Mouse (Mus musculus) right cerebral cortex, postnatal 25 days (tissue): ENCODE data around the gene Ankrd9.

Source experiments
- DNase-seq: peaks from one replicate; pipeline ENCODE4 v3.0.0; 2022

The Ankrd9 gene

DNA sequence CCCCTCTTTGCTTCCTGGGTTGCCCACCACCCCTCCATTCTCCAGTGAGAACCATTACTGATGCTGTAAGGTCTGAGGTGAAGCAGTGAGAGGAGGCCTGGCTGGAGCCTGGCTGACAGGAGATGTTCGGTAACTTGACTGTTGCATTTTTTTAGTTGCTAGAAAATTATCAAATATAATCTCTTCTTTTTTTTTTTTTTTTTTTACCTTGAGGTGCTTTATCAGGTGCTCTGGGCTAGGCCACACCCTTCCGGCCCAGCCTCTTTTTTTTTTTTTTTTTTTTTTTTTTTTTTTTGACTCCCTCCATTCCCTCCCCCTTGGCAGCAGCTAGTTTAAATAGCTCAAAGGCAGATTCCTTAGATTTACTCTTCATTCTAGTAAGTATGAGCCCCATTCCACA is 24.9 kb downstream of the Ankrd9 start:
- no peak for DNase-seq

DNA sequence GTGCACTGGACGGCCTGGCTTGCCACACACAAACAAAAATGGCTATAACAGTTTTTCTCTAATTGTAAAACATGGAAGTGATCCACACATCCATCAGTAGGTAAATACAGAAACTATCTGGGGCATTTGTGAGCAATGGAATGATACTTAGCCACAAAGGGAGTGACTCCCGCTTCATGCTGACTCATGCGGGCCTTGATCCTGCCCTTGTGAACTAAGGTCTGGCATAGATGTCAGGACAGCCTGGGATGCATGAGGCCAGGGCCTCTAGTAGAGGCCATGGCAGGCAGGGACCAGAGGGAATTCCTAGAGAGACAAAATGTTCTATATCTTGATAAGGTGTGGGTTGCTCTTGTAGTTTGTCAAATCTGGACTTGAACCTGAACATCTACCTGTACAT is 25.4 kb downstream of the Ankrd9 start:
- no peak for DNase-seq

DNA sequence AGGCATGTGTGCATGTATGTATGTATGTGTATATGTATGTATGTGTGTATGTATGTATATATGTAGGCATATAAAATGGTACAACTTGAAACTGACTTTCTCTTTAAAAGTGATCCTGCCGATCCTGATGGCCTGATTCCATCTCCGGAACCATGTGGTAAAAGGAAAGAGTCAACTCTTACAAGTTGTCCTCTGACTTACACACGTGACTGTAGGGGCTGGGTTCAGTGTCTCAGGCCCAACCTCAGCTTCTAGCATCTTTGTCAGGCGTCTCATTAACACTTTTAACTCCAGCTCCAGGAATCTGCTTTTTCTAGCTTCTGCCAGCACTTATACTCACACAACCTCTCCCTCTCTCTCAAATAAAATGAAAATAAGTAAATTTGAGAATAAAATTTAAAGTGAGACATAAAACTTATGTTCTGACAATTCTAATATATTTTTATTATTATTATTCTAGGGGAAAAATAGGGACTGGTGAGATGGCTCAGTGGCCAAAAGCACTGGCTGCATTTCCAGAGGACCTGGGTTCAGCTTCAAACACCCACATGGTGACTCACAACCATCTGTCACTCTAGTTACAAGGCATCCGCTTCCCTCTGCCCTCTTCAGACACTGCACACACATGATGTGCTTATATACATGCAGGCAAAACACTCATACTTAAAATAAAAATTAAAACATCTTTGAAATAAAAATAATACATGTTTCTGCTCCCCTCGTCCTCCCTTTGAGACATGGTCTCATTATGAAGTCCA is 26.0 kb downstream of the Ankrd9 start:
- no peak for DNase-seq

DNA sequence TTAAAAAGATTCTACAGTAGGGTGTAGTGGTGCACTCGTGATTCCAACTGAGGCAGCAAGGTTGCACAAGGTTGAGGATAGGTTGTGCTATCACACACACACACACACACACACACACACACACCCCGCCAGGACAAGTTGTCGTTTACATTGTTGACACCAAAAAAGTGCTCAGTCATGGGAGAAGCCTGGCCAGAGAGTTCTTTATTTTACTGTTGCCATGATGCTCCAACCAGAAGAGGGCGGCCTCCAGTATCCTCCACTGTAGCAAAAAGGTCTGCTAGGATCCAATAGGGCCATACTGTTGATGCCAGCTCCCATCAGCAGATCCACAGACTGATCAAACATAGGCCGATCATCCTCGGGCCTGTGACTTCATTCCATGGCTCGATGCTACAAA is 27.6 kb downstream of the Ankrd9 start:
- no peak for DNase-seq

DNA sequence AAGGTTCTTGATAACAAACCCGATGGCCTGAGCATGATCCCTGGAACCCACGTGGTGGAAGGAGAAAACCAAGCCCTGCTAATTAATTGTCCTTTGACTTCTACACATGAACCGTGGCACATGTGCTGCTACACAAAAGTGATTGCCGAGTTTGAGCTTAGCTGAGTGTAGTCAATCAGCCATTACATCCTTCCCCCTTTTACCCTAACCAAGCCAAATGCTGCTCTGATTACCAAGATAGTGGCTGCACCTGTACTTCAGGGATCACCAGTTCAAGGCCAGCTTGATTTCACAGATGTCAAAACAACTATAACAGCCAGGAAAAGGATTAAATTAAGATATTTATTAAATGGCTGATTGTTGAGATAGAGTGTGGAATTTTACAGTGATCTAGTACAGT is 28.7 kb downstream of the Ankrd9 start:
- DNase-seq, result no peak

DNA sequence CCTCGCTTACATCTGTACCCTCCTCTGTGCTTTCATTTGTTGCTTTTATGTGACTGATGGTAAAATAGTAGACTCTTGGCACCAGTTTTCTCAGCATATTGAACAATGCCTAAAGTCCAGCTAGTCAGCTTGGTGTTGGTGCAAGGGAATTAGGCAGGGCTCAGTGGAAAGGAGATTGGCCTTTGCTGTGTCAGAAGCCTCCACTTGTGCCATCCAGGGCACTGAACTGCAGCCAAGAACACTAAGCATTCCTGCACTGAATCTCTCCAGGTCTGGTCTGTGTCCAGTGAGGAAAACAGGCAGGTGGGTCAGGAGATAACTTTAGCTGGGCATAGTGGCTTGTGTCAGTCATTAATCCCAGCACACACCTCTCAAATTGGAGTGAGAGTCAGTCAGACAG is 29.4 kb downstream of the Ankrd9 start:
- no peak for DNase-seq

DNA sequence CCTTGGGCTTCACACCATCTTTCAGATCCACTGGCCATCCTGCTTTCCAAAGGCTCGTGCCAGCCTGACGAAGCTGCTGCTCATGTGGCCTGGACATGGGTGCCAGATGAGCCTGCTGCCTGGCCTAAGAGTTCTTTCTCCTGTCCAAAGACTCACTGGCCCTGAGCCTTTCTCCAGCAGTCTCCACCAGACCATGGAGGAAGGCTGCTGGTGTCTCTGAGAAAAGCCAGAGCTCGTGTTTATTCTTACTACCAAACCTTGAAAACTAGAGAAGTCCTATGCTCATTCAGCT is 30.0 kb downstream of the Ankrd9 start:
- DNase-seq, result no peak

DNA sequence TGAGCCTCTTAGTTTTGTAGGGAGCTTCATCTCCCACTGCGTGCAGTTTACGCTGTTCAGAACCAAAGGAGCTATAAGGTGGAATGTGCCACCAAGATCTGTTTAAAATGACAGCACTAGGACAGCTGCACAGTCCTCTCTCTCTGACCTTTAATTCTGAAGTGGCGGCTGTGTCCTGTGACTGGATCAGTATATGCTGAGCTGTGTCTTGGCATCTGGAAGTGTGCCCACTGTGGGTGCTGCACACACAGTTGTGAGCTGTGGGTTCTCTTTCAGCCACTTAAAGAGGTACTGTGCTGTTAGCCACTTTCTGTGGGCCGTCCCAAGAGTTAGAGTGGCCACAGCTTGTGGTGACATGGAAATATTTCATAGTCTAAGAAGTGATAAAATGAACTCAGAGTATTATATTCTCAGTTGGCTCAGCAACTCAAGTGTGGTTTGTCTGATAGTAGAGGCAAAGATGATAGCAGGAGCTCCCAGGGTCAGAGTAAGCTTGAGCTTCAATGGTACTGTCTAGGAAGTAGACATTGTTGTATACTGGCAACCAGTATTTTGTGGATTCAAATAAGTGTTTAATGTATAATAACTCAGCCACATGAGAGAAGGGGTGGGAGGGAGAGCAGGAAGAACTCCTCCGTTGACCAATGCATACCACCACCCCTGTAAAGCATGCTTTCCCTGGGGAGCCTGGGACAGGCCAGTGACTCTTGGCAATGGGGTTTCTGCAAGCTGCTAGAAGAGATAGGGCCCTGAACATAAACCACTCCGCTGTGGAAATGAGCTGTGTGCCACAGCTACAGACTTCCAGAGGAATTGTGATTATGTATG is 30.5 kb downstream of the Ankrd9 start:
- no peak for DNase-seq

DNA sequence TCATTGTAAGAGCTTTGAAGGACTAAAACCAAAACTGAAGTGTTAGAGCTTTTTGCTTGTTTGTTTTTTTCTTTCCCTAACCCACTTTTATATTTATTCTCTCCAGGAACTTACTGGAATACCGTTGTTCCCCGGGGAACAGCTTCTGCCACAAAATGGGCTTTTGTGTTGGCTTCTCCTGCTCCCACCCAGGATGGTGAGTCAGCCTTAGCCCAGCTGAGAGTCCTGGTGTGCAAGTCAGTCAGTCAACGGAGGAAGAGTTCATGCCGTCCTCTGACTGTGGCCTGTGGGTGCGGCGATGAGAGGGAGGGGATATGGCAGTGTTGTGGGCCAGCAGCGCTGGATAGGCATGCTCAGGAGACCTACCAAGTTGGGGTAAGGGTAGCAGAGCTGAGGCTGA is 32.6 kb downstream of the Ankrd9 start:
- no peak for DNase-seq

DNA sequence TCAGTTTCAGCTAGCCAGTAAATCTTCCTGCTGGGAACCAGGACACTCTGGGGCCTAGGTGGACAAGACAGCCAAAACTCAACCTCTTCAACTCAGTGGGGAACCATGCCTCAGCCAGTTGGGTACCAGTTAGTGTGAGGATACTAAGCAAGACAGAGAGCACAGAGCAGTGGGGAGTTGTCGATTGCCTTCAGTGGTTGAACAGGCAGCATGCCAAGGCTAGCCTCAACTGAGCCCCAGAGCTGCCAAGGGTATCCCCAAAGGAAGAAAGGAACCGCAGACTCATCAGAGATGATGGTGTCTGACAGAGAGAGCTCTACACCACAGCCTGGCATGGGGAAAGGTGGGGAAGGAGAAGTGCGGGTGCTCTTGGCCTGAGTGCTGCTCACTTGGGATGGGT is 38.0 kb downstream of the Ankrd9 start:
- no peak for DNase-seq

DNA sequence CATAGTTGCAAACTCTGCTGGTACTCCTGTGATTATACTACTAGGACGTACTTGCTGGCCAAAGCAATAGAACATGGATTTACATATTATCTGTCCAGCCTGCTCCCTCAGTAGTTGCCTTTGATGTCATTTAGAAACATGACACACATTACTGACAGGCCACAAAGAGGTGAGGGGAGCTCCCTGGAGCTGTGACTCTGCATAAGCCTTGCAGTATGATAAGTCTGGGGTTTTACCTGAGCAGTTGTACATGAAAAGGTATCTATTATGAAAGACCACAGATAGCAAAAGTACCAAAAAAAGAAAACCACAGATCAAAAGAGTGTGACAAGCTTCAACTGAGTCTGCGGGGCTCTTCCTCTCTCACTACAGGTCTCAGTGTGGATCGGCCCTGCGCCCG is 39.5 kb downstream of the Ankrd9 start:
- no peak for DNase-seq

DNA sequence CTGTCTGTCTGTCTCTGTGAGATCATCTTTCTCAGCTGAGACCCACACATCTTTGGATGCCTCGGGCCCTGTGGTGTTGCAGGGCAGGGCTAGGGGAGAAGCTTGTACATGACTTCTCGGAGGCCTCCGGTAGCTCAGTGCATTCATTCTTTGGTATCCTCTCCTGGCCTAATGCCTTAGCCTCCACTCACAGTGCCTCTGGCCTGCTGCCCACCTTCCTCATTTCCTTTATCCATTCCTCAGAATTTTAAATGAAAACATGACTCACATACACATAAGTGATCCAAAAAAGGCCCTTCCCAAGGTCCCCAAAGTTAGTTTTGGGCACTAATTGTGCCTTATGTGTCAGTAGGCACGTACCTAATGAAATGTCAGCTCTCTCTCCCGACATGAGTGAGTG is 41.3 kb downstream of the Ankrd9 start:
- DNase-seq, result no peak

DNA sequence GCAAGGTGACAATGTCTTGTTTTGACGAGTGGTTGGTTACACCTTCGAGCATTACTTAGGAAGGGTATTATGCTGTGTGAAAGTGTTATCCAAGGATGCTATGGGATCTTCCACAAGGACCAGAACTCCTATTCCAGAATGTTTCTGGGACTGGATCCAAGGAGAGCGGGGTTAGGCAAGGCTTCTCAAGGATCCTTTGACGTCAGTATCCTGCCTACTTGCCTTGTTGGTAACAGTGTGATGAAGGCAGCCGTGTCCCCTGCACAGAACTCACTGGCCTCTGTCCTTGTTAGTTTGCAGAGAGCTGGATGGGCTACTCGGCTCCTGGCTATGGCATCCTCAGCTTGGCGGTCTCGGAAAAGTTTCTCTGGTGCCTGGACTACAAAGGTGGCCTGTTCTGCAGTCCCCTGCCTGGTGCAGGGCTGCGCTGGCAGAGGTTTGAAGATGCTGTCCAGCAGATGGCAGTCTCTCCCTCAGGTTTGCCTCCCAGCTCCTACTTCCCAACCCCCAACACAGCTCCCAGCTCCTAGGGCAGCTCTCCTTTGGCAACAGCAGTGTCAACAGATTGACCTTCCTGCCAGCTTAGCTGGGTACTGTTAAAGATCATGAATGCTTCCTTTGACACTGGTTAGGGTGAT is 42.7 kb downstream of the Ankrd9 start:
- DNase-seq, result peak; percentile 80

DNA sequence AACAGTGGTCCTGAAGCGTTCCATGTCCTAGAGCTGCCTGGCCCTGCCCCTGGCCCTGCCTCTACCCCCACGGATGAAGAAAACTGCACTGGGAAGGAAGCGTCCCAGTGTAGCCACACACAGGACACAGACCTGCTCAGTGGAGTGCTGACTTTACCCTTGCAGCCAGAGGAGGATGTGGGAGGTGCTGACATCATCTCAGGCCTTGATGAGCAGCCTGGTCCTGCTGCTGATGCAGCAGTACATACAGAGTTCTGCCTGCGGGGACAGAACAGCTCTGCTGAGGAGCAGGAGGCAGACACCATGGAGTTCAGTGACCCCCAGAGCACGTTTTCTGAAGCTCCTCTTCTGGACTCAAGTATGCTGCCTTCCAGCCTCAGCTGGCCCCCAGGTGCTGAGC is 46.0 kb downstream of the Ankrd9 start:
- DNase-seq, result peak; percentile 26
